Mouse (Mus musculus) kidney, adult 2 months (tissue): ENCODE measurements around the gene Rps24. TPM values are rescaled to one million over a fixed set of nuclear protein-coding genes. Genes with fewer than 3 reads are reported as not detected.

Experiments
- DNase-seq: peaks from one replicate; pipeline ENCODE4 v3.0.0; 2021
- H3K27ac ChIP-seq: fragments of 200-500 bp; 2 replicates; pipeline ENCODE4 v1.5.1; 2012; ENCODE audit warnings: low read depth, low read length, control low read depth, inconsistent platforms; ENCODE audit not compliant: insufficient read depth
- H3K27me3 ChIP-seq: fragments of 200-500 bp; replicated peaks from 2 replicates; pipeline ENCODE4 v1.6.1; 2012; ENCODE audit warnings: mild to moderate bottlenecking, moderate library complexity, low read length, inconsistent platforms; ENCODE audit not compliant: control insufficient read depth, insufficient read depth
- H3K36me3 ChIP-seq: fragments of 200-500 bp; 2 replicates; pipeline ENCODE4 v1.6.1; 2012; ENCODE audit warnings: mild to moderate bottlenecking, moderate library complexity, low read length, inconsistent platforms; ENCODE audit not compliant: control insufficient read depth, insufficient read depth
- H3K4me1 ChIP-seq: fragments of 200-500 bp; 2 replicates; pipeline ENCODE4 v1.6.1; 2011; ENCODE audit warnings: low read length; ENCODE audit not compliant: control insufficient read depth, insufficient read depth
- H3K4me3 ChIP-seq: fragments of 200-500 bp; 2 replicates; pipeline ENCODE4 v1.5.1; 2011; ENCODE audit warnings: mild to moderate bottlenecking, low read depth, low read length, control low read depth; ENCODE audit not compliant: insufficient read depth
- CTCF ChIP-seq: fragments of 200-500 bp; conservative IDR thresholded peaks from 2 replicates; pipeline ENCODE4 v1.5.1; 2011; ENCODE audit warnings: low read depth, mild to moderate bottlenecking, control low read depth, low read length, moderate library complexity, mixed read lengths; ENCODE audit not compliant: insufficient read depth, insufficient read length
- POLR2A ChIP-seq: fragments of 200-500 bp; IDR thresholded peaks from one replicate; pipeline ENCODE4 v1.6.1; 2011; ENCODE audit warnings: low read depth, low read length, control low read depth
- WGBS: fragments of 180-500 bp; shearing (Covaris S2); methylation state at CpG from one replicate; pipeline ENCODE4 v1.1.7; 2018; 5-methylcytosine and 5-hydroxymethylcytosine counted together
- polyA plus RNA-seq: library from polyadenylated mRNA; depleted of rRNA; stranded (reverse); fragments of >200 nt; gene quantifications from 2 replicates; pipeline ENCODE4 v1.2.3, GENCODE M21; 2012

Rps24 gene
- polyA plus RNA-seq, 1 experiment, result 749 TPM

DNA sequence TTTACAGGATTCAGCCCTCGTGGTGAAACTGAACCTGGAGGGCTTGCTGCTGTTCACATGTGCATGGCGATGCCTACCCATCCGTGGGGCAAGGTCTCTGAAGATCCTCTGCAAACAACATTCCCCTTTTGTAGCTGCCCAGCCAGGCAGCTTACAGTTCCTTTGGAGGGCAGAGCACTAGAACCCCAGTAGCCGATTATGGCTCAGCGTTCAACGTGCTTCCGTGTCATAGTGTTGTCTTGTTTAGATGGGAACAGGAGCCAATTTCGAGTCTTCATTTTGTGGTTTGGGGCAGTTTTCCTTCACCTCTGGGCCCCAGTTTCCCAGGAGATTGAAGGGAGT lies 13.9 kb downstream of the Rps24 start:
- DNase-seq, result no peak
- H3K4me3 ChIP-seq, result no peak overlapping the region
- no peaks in the 10 kb centered on the region for H3K4me1 ChIP-seq
- peaks cover 5% of the 10 kb centered on the region for H3K36me3 ChIP-seq
- no peak overlapping the region for H3K27ac ChIP-seq
- 25% methylated on average over 8 of the region's 8 CpGs for WGBS
- no peak for TF ChIP-seq CTCF
- no peak for TF ChIP-seq POLR2A
- H3K27me3 ChIP-seq, result no peaks in the 10 kb centered on the region

DNA sequence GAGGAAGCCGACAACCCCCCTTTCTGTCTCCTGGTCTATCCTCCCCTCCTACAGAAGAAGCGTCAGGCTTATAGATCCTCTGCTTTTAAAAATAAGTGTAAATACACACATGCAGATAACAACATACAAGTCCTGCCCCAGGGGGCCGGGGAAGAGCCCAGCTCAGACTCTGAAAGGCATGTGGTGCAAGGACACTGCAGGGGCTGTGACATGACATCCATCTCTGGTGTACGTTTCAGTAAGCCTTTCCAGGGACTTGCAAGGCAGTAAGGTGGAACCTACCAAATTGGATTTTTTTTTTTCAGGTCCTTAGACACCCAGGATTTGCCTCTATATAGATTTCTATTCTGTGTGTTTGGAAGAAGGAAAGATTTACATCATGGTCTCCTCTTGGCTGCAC lies 14.3 kb downstream of the Rps24 start:
- TF ChIP-seq CTCF, result no peak
- no peak for TF ChIP-seq POLR2A
- 78% methylated on average over 4 of the region's 4 CpGs for WGBS

GRCm38 (mm10) chr14:24507452-24508069 lies 20.6 kb downstream of the Rps24 start:
- 53% methylated on average over 14 of the region's 14 CpGs for WGBS
- TF ChIP-seq CTCF (no peak), POLR2A (no peak)
- Histone ChIP-seq H3K36me3 (no peaks in the 10 kb centered on the region), H3K4me3 (no peak overlapping the region), H3K4me1 (no peaks in the 10 kb centered on the region), H3K27ac (no peak overlapping the region), H3K27me3 (no peaks in the 10 kb centered on the region)
- no peak for DNase-seq

More for the DNA sequence above, 14.3 kb downstream of the Rps24 start:
- H3K4me1 ChIP-seq, result no peaks in the 10 kb centered on the region
- no peak overlapping the region for H3K4me3 ChIP-seq
- no peak for DNase-seq
- no peak overlapping the region for H3K27ac ChIP-seq
- no peaks in the 10 kb centered on the region for H3K27me3 ChIP-seq
- peaks cover 4% of the 10 kb centered on the region for H3K36me3 ChIP-seq

GRCm38 (mm10) chr14:24508070-24508773 lies 21.3 kb downstream of the Rps24 start:
- WGBS, result 23% methylated on average over 18 of the region's 18 CpGs
- Histone ChIP-seq H3K36me3 (no peaks in the 10 kb centered on the region), H3K4me3 (no peak overlapping the region), H3K4me1 (no peaks in the 10 kb centered on the region), H3K27me3 (no peaks in the 10 kb centered on the region), H3K27ac (no peak overlapping the region)
- TF ChIP-seq POLR2A, result no peak
- TF ChIP-seq CTCF, result no peak
- DNase-seq, result no peak

DNA sequence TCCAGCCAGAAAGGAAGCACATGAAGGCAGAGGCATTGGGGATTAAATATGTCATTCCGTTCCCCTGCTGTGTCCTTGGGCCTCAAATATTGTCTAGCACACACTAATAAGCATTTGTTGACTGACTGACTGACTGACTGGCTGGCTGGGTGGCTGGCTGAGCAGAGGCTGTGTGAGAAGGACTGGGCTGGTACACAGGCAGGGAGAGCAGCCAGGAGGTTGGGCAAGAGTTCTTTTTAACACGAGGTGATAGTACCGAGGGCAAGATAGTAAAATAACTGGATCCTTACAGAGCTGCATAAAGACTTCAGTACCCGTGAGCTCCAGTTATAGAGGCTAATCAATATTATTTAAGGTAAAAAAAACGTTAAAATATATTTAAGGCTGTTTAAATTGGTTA lies 22.6 kb downstream of the Rps24 start:
- WGBS, result 77% methylated on average over 5 of the region's 5 CpGs
- DNase-seq, result no peak
- no peak overlapping the region for H3K27ac ChIP-seq
- no peaks in the 10 kb centered on the region for H3K4me1 ChIP-seq
- no peaks in the 10 kb centered on the region for H3K36me3 ChIP-seq
- TF ChIP-seq POLR2A (no peak), CTCF (no peak)
- H3K27me3 ChIP-seq, result no peaks in the 10 kb centered on the region
- no peak overlapping the region for H3K4me3 ChIP-seq

GRCm38 (mm10) chr14:24510218-24510617 lies 23.3 kb downstream of the Rps24 start:
- no peak for TF ChIP-seq POLR2A
- peak; percentile 26; the same call in 1 of the 2 replicates for TF ChIP-seq CTCF
- H3K27ac ChIP-seq, result no peak overlapping the region

GRCm38 (mm10) chr14:24510679-24511078 lies 23.8 kb downstream of the Rps24 start:
- no peaks in the 10 kb centered on the region for H3K4me1 ChIP-seq
- TF ChIP-seq POLR2A (no peak), CTCF (no peak)
- WGBS, result 89% methylated on average over 2 of the region's 2 CpGs
- no peaks in the 10 kb centered on the region for H3K36me3 ChIP-seq
- no peak overlapping the region for H3K4me3 ChIP-seq
- H3K27ac ChIP-seq, result no peak overlapping the region
- no peak for DNase-seq
- H3K27me3 ChIP-seq, result no peaks in the 10 kb centered on the region

More at GRCm38 (mm10) chr14:24510218-24510617, 23.3 kb downstream of the Rps24 start:
- Histone ChIP-seq H3K4me1 (no peaks in the 10 kb centered on the region), H3K27me3 (no peaks in the 10 kb centered on the region), H3K36me3 (no peaks in the 10 kb centered on the region), H3K4me3 (no peak overlapping the region)
- no peak for DNase-seq
- WGBS, result 100% methylated on average over 1 of the region's 1 CpGs
